Mouse (Mus musculus) thymus, postnatal 4 days (tissue): ENCODE data around the gene Ndufa10.

Experiments used
- DNase-seq: peaks from one replicate; pipeline ENCODE4 v3.0.0; 2021

The Ndufa10 gene

GRCm38 (mm10) chr1:92430991-92431390, 42.7 kb downstream of the Ndufa10 start:
- DNase-seq, result no peak

GRCm38 (mm10) chr1:92424714-92425113, 48.9 kb downstream of the Ndufa10 start:
- no peak for DNase-seq

- no peak for DNase-seq
Observed at GRCm38 (mm10) chr1:92405131-92405530, 68.5 kb downstream of the Ndufa10 start.

GRCm38 (mm10) chr1:92400556-92400955, 73.1 kb downstream of the Ndufa10 start:
- DNase-seq, result no peak

GRCm38 (mm10) chr1:92398601-92399000, 75.1 kb downstream of the Ndufa10 start:
- DNase-seq, result no peak

- no peak for DNase-seq
Observed at GRCm38 (mm10) chr1:92397511-92398051, 76.1 kb downstream of the Ndufa10 start.

- no peak for DNase-seq
Observed at GRCm38 (mm10) chr1:92394279-92394678, 79.4 kb downstream of the Ndufa10 start.

- DNase-seq, result no peak
Observed at GRCm38 (mm10) chr1:92393166-92393565, 80.5 kb downstream of the Ndufa10 start.
